Mouse (Mus musculus): ENCODE results near the gene Nos1.

Gene Nos1

DNA sequence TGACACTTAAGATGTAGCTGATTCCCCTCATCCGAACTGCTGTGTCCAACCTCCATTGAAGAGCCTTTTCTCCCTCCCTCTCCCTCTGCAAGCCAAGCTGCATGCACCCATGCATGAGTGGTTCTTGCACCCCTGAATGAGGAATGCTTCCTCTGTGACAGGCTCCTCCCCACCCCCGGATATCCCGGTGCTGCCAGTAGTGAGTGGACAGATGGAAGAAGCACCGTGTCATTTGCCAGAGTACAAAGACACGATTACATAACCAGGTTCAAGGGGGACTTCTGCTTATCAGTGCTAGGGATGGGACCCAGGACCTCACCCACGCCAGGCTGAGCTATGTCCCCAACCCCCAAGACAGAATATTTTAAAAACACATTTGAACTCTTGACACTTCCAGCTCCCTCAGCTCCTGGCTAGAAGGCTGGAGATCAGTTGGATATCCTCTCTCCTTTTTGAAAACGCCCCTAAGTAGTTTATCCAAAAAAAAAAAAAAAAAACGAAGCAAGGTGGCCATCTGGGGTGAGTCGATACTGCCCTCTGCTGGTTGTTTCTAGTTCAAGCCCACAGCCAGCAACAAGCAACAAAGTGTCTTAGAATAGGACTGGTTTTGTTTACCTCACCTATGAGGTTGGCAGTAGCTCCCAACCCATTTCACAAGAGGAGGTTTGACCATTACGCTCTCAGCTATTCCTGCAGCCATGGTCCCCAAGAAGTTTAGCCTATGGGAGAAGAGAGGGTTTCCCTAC, 175.0 kb downstream of the Nos1 start:
- DNase-seq (ENCODE audit: low spot score): no peak

DNA sequence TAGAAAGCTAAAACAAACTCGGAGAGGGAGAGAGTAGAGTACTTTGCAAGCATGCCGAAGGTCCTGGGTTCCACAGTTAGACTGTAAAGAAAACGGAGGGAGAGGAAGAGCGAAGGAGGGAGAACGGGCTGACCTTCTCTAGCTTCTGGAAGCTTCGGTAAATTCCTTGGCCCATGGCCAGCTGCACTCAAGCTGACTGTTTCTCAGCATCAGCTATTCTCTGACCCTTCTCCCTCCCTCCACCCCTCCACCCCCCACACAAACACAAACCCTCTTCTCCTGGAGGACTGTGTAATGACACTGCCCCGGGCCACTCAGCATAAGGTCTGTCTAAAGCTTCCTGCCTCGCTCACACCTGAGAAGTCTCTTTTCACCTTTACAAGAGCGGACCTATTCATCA, 183.9 kb downstream of the Nos1 start:
- DNase-seq (ENCODE audit: low spot score): no peak

DNA sequence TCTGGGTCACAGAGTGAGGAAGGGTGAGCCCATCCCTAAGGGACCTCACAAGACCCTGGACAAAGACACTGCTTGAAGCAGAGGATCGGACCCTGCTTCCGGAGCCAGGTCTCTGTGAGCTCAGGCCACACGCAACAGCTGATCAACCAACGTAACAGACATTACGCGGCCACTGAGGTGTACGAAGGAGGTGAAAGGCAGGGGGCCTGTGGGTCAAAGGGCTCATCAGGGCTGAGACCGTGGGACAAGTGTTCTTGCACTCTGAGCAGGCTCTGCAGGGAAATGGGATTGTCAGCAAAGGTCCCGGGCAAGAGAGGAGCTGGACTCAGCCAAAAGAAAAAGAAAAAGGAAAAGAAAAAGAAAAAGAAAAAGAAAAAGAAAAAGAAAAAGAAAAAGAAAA, 186.1 kb downstream of the Nos1 start:
- no peak for DNase-seq (ENCODE audit: low spot score)

DNA sequence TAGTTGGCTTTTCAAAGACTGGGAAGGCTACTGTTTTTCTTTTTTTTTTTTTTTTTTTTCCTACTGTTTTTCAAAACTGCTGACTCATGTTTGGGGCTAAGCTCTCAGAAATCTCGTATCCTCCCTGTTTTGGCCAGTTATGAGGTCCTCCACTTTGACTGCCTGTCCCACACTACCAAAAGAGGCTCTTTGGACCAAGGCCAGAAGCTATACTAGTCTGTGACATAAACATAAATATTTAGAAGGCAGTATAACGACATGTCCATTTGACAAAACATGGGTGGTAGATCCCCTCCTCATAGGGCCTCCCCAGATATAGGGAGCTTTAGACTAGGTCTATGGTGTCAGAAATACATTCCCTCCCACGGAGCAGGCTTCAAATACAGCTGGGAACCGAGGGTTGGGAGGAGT, 186.8 kb downstream of the Nos1 start:
- no peak for DNase-seq (ENCODE audit: low spot score)

DNA sequence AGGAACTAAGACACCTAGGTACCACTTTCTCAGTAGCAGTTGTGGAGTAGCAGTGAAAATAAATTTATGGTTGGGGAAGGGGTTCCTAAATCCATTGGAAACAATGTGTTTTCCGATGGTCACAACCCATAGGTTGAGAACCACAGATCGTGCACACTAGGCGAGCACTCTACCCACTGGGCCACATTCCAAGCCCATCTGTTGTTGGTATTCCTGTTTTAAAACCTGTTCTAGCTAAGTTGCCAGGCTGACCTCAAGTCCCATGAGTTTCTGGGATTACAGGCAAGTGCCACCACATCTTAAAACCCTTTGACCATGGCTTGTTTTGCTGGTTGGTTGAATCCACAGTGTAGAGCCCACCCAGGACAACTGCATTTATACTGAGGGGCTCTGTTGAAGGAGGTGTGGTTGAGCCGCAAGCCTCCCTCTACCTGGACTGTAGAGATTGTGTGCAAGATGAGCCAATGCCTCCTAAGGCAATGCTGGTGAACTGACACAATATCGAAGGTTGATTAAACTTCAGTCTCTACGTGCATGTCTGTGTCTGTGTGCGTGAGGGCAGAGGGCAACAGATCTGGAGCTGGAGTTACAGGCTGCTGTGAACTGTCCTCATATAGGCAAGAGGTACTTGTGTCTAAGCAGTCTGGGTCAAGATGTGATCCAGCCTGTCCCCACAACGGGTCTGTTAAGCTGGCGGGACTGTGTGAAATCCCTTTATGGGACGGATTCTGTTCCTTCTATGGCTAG, 189.0 kb downstream of the Nos1 start:
- DNase-seq (ENCODE audit: low spot score): no peak

DNA sequence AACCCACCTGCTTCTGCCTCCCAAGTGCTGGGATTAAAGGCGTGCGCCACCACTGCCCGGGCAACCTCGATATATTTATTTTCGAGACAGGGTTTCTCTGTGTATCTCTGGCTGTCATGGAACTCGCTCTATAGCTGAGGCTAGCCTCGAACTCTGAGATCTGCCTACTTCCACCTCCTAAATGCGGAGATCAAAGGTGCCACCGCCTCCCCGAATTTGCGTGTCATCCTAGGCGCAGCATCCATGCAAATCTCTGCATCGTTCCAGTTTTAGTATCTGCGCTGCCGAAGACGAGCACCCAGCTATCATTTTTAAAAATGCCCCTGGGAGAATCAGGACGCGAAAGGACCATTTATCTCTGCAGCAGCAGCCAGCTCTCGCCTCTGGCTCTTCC, 195.4 kb downstream of the Nos1 start:
- no peak for DNase-seq (ENCODE audit: low spot score)

DNA sequence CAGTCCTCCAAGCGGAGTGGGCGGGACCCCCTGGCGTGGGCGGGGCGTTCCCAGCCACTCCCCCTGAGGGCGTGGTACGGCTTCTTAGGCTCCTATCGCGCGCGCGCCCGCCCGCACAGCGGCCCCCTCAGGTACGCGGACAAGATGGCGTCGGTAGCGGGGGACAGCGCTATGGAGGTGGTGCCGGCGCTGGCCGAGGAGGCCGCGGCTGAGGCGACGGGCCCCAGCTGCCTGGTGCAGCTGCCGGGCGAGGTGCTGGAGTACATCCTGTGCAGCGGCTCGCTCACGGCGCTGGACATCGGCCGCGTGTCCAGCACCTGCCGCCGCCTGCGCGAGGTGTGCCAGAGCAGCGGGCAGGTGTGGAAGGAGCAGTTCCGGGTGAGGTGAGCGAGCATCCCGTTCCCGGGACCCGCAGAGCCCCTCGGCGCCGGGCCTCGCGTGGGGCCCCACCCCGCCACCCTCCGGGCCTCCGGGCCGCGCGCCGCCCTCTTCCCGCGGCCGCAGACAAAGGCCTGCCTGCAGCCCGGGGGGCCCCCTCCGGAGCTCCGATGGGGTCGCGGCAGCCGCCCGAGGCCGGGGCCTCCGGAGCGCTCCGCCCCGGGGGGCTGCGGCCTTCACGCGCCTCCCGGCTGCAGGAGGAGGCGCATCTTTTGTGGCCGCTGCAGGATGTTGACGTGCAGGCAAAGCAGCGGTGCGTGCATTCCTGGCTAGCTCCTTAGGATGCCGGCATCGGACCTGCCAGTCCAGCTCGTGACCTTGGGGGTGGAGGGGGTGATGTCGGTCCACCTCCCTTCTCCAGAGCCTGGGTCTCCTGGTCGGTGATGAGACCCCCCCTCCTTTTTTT, 196.0 kb downstream of the Nos1 start, which contains the start of gene Fbxo21:
Fbxo21 (plus strand) TSS at position 74 of the 844 bp plus-strand sequence.
- DNase-seq (ENCODE audit: low spot score): peak; percentile 96

DNA sequence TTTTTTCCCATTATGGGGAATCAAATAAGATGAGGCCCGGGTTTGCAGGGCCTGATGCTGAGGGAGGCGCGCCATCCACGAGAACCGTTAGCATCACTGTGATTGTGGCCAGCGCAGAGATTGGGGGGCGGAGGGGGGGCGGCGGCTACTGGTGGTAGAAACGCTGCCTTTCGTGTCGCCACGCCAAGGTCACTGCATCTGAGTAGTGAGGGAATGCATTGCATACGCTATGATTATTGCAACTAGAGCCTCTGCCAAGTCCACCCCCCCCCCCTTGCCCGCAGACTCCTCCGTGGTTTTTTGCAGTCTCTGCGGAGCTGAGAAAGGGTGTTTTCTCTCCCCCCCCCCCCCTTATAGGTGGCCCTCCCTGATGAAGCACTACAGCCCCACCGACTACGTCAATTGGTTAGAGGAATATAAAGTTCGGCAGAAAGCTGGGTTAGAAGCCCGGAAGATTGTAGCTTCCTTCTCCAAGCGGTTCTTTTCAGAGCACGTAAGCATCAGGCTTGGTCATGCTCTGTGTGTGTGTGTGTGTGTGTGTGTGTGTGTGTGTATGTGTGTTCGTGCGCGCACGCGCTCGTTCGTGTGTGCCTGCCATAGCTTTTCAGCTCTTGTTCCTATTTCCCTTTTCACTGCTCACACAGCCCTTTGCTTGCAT, 196.8 kb downstream of the Nos1 start:
- DNase-seq (ENCODE audit: low spot score): no peak

DNA sequence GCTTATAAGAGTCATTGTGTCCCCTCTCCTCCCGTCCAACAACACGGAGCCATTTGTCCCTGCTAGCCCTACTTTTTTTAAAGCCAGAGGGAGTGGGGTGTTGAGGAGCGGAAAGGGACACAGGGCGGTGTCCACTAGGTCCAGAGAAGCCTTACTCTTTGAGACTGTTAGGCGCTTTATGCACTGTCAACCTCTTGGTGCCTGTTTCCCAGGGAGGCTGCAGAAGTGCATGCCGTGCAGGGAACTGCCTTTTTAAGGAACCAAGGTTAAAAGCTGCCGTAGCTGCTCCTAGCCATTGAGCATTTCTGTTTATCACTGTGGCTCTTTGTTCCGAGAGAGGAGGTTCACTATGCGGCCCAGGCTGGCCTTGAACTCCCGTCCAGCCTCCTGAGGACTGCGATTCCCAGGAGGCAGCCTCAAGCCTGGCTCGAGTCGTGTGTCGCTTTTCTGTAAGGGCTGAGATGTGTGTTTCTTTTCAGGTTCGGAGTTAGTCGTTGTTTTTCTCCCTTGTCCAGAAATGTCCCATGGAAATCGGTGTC, 197.4 kb downstream of the Nos1 start:
- DNase-seq (ENCODE audit: low spot score): no peak

DNA sequence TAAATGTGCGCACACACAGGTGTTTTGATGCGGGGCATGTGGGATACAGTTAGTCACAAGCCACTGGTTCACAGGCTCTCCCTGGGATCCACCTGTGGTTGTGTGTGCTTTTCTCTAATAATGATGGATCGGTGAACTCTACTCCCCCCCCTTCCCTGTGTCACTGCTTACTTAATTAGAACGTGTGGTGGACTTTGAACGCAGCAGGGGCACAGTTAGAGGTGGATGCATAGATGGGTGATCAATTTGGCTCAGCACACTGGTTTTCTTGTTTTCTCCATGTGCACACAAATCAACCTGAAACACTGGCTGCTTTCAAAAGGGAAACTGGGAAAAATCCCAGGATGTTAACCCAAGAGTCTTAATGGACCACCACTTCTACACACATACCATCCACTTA, 198.2 kb downstream of the Nos1 start:
- no peak for DNase-seq (ENCODE audit: low spot score)

DNA sequence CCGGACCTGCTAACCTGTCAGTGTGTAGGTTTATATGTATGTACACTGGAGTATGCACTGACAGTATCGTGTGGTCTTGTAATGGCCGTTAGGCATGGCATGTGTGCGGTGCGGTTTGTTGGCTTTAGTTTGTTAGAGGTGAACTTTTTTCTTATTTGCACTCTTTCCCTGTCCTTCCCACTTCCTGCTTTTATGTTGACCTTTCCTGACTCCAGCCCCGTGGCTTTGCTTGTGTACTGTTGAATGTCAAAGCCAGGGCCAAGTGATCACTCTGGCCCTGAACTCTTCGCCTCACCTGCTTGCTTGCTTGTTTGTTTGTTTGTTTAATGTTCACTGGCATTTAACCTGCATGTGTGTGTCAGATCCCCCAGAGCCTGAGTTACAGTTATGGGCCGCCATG, 200.1 kb downstream of the Nos1 start:
- DNase-seq (ENCODE audit: low spot score): no peak

DNA sequence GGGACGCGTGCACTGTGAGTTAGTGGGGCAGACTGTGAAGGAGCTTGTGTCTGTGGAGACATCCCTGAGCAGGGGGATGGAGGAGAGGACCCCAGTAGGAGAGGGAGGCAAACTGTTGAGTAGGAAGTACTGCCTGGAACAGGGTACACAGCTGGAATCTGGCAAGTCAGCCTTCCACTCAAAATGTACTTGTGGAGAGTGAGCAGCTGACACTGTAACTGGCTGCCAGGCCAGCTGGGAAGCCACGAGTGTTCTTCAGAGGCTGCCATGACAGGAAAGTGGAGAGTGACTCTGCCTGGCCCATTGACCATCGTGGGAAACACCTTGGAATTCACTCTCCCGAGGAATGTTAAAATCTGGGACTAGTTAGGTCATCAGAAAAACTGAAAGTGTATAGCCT, 201.1 kb downstream of the Nos1 start:
- no peak for DNase-seq (ENCODE audit: low spot score)

DNA sequence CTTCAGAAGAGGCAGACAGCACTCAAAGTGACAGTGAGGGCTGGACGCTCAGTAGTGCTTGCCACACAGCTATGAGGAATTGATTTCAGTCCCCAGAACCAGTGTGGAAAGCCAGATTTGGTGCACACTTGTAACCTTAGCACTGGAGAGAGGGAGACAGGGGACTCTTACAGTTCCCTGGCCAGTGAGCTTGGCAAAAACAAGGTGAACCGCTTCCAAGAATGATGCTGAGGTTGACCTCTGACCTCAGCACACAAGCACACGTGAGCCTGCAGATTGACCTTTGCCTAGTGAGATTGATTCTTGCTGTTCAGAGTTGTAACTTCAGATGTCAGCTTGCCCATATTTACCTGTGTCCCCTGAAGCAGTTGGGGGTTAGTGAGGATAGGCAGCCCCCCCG, 205.5 kb downstream of the Nos1 start:
- no peak for DNase-seq (ENCODE audit: low spot score)

DNA sequence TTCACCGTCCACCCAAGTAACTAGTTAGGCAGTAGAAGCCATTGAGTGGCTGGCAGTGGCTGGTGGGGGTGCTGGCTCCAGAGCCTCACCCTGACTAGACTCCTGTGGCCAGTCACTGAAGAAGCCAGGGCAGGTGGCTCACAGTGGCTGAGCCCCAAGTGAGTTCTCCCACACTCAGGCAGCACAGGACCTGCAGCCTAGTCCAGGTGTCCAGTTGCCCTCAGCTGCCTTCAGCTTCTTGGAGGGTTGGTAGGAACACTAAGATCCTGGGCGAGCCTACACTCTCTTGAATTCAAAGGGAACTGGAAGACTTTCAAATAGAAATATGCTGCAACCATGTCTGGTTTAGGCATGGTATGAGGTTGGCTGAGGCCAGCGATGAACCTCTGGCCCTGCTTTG, 207.1 kb downstream of the Nos1 start:
- no peak for DNase-seq (ENCODE audit: low spot score)

DNA sequence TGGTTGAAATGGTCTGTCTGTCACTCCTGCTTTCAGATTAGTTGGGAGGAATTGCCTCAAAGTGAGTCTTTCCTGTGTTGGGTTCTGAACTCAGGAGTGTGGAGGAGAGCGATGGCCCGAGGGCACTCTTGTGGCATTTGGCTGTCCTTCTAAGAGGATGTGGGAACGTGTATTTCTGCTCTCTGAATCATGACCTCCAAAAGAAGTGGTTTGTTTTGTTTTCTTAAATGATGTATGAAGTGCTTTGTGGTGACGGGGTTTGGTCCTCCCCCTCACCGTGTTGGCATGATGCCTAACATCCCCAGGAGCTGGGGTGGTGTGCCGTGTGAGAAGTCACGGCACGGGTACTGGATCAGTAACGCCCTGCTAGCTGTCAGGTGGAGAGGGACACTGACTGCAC, 207.5 kb downstream of the Nos1 start:
- no peak for DNase-seq (ENCODE audit: low spot score)

DNA sequence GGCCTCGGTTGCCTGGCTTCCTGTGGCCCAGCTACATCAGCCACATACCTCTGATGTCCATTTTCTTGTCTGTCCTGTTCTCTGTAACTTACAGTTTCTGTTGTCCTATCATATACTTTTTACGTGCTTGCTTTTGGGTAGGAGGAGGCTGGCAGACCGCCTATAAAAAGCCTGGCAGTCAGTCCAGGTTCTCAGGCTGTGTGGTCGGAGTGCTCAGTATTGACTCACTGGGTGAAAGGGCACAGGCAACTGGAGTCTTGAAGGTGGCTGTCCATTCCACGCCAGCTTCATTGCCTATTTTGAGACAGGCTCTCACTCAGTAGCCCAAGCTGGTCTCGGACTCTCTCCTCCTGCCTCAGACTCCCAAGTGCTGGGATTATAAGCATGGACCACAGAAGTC, 208.9 kb downstream of the Nos1 start:
- DNase-seq (ENCODE audit: low spot score): no peak

DNA sequence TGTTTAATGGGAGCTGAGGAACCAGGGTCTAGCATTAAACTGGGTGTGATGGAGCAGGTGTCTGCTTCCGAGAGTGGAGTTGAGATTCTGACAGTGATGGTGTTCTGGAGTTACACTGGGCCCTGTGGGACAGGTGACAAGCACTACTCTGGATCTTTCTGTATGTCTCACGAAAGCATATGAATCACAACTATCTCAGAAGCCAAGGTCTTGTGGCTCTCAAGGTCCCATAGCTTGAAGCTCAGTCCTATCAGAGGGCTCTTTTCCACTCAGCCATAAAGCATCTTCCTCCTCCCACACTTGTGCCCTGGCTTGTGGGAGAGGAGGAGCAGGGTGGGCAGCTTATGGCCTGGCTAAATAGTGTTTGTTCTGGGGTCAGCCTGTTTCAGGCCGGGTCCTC, 210.1 kb downstream of the Nos1 start:
- no peak for DNase-seq (ENCODE audit: low spot score)

DNA sequence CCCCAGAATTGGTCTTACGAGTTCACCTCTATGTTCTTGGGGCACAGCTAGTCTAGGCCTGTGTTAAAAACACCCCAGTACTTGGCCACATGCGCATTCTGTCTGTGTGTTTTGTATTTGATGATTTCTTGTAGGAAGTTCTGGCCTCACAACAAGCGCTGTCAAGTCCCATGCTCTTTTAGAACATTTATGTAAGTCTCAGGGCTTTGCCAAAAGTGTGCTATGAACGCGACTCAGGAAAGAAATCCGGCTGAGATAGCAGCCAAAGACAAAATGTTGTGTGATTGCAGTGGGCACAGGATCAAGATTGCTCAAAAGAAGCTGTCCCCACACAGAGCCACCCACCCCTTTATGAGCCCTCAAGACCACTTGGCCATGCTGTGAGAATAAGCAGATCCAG, 212.7 kb downstream of the Nos1 start:
- no peak for DNase-seq (ENCODE audit: low spot score)

DNA sequence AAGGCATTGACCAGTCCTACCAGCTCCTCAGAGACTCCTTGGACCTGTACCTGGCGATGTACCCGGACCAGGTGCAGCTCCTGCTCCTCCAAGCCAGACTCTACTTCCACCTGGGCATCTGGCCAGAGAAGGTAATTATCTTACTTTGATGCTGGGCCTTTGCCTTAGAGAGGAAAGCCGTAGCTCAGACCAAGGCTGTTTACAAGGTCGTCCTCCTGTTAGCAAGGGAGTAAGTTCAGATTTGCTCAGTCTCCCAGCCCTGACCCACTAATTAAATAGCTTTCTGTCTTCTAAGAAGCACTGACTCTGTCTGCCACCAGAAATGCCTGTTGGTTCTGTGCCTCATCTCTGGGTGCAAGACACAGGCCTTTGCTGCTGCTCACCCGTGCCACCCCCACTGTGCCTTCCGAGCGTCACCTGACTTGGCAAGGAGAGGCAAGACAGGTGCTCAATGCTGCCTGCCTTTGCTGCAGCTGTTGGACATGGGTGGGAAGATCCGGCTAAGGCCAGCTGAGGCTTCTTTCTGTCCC, 214.6 kb downstream of the Nos1 start:
- no peak for DNase-seq (ENCODE audit: low spot score)

DNA sequence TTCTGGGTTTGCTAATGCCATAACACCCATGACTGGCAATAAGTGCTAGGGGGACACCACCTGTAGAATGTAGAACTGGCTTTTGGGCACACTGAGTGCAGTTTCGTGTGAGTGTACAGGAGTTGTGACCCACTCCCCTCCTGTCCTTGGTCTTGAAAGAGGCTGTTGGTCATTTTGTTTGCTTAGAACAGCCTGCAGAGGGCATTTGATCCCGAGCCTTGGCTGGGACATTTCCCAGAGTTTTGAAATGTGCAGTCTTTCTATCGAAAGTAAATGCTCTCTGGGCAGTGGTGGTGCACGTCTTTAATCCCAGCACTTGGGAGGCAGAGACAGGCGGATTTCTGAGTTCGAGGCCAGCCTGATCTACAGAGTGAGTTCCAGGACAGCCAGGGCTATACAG, 215.1 kb downstream of the Nos1 start:
- DNase-seq (ENCODE audit: low spot score): no peak

DNA sequence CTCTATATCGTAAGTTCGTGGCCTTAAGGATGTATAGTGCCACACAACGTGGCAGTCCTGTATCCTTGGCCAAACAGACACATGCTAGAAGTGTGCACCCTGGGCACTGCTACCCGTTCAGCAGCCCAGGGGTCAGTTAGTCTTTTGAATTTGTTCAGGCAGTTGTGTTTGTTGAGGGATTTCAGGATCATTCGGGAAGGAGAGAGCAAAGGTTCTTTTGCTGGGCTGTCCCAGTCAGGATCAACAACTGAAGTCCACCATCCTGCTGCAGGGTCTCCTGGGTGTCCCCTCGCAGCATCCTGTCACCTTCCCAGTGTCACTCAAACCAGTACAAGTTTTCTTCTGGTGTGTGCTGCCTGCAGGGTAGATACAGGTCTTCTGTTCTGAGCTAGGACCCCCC, 215.7 kb downstream of the Nos1 start:
- DNase-seq (ENCODE audit: low spot score): no peak
